Mouse (Mus musculus) neural tube, embryonic 11.5 days (tissue): ENCODE measurements around the gene Pimreg. TPM values are rescaled to one million over a fixed set of nuclear protein-coding genes. Genes with fewer than 3 reads are reported as not detected.
A peak's percentile ranks its signal among the peaks of the same experiment; 100 is the strongest.

Experiments
- ATAC-seq: fragments of 200-750 bp; cut with Nextera tagmentation; 2 replicates; pipeline ENCODE4 v1.8.0; 2017; ENCODE audit warnings: moderate number of reproducible peaks, mild to moderate bottlenecking, moderate TSS enrichment, moderate library complexity; ENCODE audit not compliant: insufficient read depth, low FRiP score, low TSS enrichment
- DNase-seq: peaks from one replicate; pipeline ENCODE4 v3.0.0-alpha.2; 2015; ENCODE audit warnings: low spot score
- H3K27ac ChIP-seq: fragments of 300-500 bp; sonication (generic); 2 replicates; pipeline ENCODE4 v1.5.1; 2014; ENCODE audit warnings: low read depth, mild to moderate bottlenecking, low read length
- H3K27me3 ChIP-seq: fragments of 300-500 bp; sonication (generic); 2 replicates; pipeline ENCODE4 v1.6.1; 2014; ENCODE audit warnings: mild to moderate bottlenecking, low read length, mixed read lengths; ENCODE audit not compliant: control insufficient read depth, insufficient read depth
- H3K36me3 ChIP-seq: fragments of 300-500 bp; sonication (generic); 2 replicates; pipeline ENCODE4 v1.6.1; 2014; ENCODE audit warnings: mild to moderate bottlenecking, low read length, moderate library complexity, mixed read lengths; ENCODE audit not compliant: control insufficient read depth, insufficient read depth
- H3K4me1 ChIP-seq: fragments of 300-500 bp; sonication (generic); 2 replicates; pipeline ENCODE4 v1.6.1; 2014; ENCODE audit warnings: low read length, mixed read lengths; ENCODE audit not compliant: control insufficient read depth, insufficient read depth
- H3K4me2 ChIP-seq: fragments of 300-500 bp; sonication (generic); 2 replicates; pipeline ENCODE4 v1.6.1; 2014; ENCODE audit warnings: low read depth, mild to moderate bottlenecking, moderate library complexity
- H3K4me3 ChIP-seq: fragments of 300-500 bp; sonication (generic); 2 replicates; pipeline ENCODE4 v1.5.1; 2014; ENCODE audit warnings: low read depth, low read length
- H3K9ac ChIP-seq: fragments of 300-500 bp; sonication (generic); 2 replicates; pipeline ENCODE4 v1.6.1; 2014; ENCODE audit warnings: mild to moderate bottlenecking, low read length
- H3K9me3 ChIP-seq: fragments of 300-500 bp; sonication (generic); 2 replicates; pipeline ENCODE4 v1.6.1; 2016; ENCODE audit warnings: low read length; ENCODE audit not compliant: control insufficient read depth
- WGBS: fragments of 180-500 bp; shearing (Covaris S2); extraction: QIAGEN DNeasy Blood & Tissue Kit; methylation state at CpG from one replicate; pipeline ENCODE4 v1.1.7; 2014; 5-methylcytosine and 5-hydroxymethylcytosine counted together
- polyA plus RNA-seq: library from polyadenylated mRNA; unstranded; fragments of >200 nt; fragmentation: Nextera tagmentation; extraction: Ambion mirVana; gene quantifications from 2 replicates; pipeline ENCODE4 v1.2.1, GENCODE M21; 2014

Gene Pimreg
- polyA plus RNA-seq, 1 experiment from 2014 or later = 158 TPM

GRCm38 (mm10) chr11:72050895-72051858, 9.3 kb downstream of the Pimreg start:
- Histone ChIP-seq H3K9ac (peak overlapping the region; percentile 63), H3K4me3 (peak overlapping the region; percentile 50), H3K27me3 (peaks cover 9% of the 10 kb centered on the region; the same call in 1 of the 2 replicates), H3K36me3 (no peaks in the 10 kb centered on the region; the same call in 1 of the 2 replicates), H3K27ac (no peak overlapping the region), H3K4me2 (peak overlapping the region; percentile 94), H3K9me3 (no peaks in the 10 kb centered on the region), H3K4me1 (peaks cover 8% of the 10 kb centered on the region)
- WGBS = 1% methylated on average over 45 of the region's 45 CpGs
- peak; percentile 51; the same call in 1 of the 2 replicates for ATAC-seq
- peak; percentile 58 for DNase-seq

DNA sequence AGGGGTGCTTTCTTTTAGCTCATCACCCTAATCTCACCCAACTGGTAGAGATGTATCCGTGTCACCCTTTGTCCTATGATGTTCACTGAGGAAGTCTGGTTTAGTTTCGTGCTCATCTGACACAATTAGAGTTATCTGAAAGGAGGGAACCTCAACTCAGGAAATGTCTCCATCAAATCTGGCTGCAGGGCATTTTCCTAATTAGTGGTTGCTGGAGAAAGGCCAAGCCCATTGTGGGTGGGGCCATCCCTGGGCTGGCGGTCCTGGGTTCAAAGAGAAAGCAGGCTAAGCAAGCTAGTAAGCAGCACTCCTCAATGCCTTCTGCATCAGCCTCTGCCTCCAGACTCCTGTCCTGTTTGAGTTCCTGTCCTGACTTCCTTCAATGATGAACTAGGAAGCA, 10.4 kb downstream of the Pimreg start:
- Histone ChIP-seq H3K9ac (no peak overlapping the region), H3K4me1 (peaks cover 8% of the 10 kb centered on the region), H3K9me3 (no peaks in the 10 kb centered on the region), H3K4me2 (no peak overlapping the region), H3K27me3 (peaks cover 9% of the 10 kb centered on the region; the same call in 1 of the 2 replicates), H3K36me3 (no peaks in the 10 kb centered on the region), H3K4me3 (no peak overlapping the region), H3K27ac (no peak overlapping the region)
- 62% methylated on average over 3 of the region's 3 CpGs for WGBS
- DNase-seq = no peak
- ATAC-seq = no peak

GRCm38 (mm10) chr11:72052636-72053035, 10.8 kb downstream of the Pimreg start:
- Histone ChIP-seq H3K9me3 (no peaks in the 10 kb centered on the region), H3K36me3 (no peaks in the 10 kb centered on the region), H3K4me3 (no peak overlapping the region), H3K27me3 (peaks cover 9% of the 10 kb centered on the region; the same call in 1 of the 2 replicates), H3K27ac (no peak overlapping the region), H3K4me2 (no peak overlapping the region), H3K9ac (no peak overlapping the region), H3K4me1 (peaks cover 8% of the 10 kb centered on the region)
- DNase-seq (peak; percentile 76), ATAC-seq (no peak)
- WGBS = 23% methylated on average over 5 of the region's 5 CpGs

- DNase-seq (no peak), ATAC-seq (no peak)
- Histone ChIP-seq H3K27me3 (peaks cover 9% of the 10 kb centered on the region; the same call in 1 of the 2 replicates), H3K27ac (no peak overlapping the region), H3K4me2 (no peak overlapping the region), H3K9ac (no peak overlapping the region), H3K36me3 (no peaks in the 10 kb centered on the region), H3K4me1 (peaks cover 8% of the 10 kb centered on the region), H3K9me3 (no peaks in the 10 kb centered on the region), H3K4me3 (no peak overlapping the region)
- 64% methylated on average over 2 of the region's 2 CpGs for WGBS
Observed at GRCm38 (mm10) chr11:72055176-72055575, 13.3 kb downstream of the Pimreg start.

DNA sequence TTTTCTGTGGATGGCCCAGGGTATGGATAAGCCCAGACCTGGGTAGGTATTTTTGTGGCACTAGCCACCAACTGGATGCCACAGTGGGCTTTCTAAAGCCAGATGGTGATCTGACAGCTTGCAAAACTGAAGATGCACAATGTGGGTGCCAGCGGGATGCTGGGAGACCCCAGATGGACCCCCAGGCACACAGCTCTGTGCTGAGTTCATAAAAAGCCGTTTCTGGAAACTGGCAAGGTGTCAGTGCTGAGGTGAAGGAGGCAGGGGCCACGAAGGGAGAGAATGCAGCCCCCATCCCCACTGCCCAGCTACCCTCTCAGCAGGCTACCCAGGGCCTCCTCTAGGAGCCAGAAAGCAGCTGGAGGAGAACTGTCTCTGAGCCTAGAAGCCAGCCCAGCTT, 15.3 kb downstream of the Pimreg start:
- Histone ChIP-seq H3K4me1 (no peaks in the 10 kb centered on the region), H3K27me3 (no peaks in the 10 kb centered on the region), H3K36me3 (no peaks in the 10 kb centered on the region), H3K4me2 (no peak overlapping the region), H3K9me3 (no peaks in the 10 kb centered on the region), H3K4me3 (no peak overlapping the region), H3K9ac (no peak overlapping the region), H3K27ac (no peak overlapping the region)
- DNase-seq (no peak), ATAC-seq (no peak)
- WGBS = 74% methylated on average over 3 of the region's 3 CpGs

DNA sequence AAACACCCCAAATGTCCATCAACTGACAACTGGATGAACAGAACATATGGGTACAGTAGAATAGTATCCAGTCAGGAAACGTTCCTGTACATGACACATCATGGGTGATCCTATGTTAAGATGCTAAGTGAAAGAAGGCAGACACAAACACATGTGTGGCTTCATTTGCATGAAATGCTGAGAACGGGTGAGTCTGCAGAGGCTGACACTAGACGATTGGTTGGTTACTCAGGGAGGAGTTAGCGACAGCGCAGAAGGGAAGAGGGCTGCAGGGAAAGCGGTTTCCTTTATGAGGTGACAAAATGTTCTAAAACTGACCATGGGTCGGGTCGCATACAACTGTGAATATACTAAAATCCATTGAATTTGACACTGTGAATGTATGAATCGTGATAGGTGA, 18.6 kb downstream of the Pimreg start:
- H3K9ac ChIP-seq = no peak overlapping the region
- H3K4me3 ChIP-seq = no peak overlapping the region
- no peaks in the 10 kb centered on the region for H3K9me3 ChIP-seq
- H3K4me1 ChIP-seq = no peaks in the 10 kb centered on the region
- H3K27ac ChIP-seq = no peak overlapping the region
- no peak for DNase-seq
- no peak overlapping the region for H3K4me2 ChIP-seq
- no peak for ATAC-seq
- no peaks in the 10 kb centered on the region for H3K36me3 ChIP-seq
- H3K27me3 ChIP-seq = no peaks in the 10 kb centered on the region
- WGBS = 75% methylated on average over 9 of the region's 9 CpGs

- Histone ChIP-seq H3K27me3 (no peaks in the 10 kb centered on the region), H3K9me3 (no peaks in the 10 kb centered on the region), H3K4me3 (no peak overlapping the region), H3K36me3 (no peaks in the 10 kb centered on the region), H3K4me2 (no peak overlapping the region), H3K4me1 (no peaks in the 10 kb centered on the region), H3K27ac (no peak overlapping the region), H3K9ac (no peak overlapping the region)
- DNase-seq (no peak), ATAC-seq (no peak)
- 87% methylated on average over 13 of the region's 13 CpGs for WGBS
Observed at GRCm38 (mm10) chr11:72061093-72061620, 19.3 kb downstream of the Pimreg start.

DNA sequence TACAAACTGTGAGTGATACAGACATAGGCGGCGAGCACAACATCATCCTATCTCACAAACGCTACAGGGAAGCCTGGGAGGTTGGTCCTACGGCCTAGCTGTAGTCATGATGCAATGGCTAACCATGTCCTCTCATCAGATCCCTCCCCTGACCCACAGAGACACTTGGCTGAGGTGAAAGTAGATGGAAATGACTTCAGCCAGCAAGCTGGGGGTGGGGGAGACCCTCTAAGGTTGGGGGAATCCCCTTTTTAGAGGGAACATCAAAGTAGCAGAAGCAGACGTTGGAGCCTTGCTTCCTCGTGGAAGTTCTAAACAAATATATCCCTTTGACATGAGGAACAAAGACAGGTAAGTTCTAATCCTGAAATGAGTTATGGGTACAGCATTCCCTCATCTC, 22.6 kb downstream of the Pimreg start:
- no peaks in the 10 kb centered on the region for H3K36me3 ChIP-seq
- 92% methylated on average over 6 of the region's 6 CpGs for WGBS
- H3K4me1 ChIP-seq = no peaks in the 10 kb centered on the region
- no peaks in the 10 kb centered on the region for H3K27me3 ChIP-seq
- no peak overlapping the region for H3K9ac ChIP-seq
- ATAC-seq = no peak
- DNase-seq = no peak
- H3K4me3 ChIP-seq = no peak overlapping the region
- H3K9me3 ChIP-seq = no peaks in the 10 kb centered on the region
- H3K27ac ChIP-seq = no peak overlapping the region
- no peak overlapping the region for H3K4me2 ChIP-seq

GRCm38 (mm10) chr11:72065103-72065502, 23.3 kb downstream of the Pimreg start:
- H3K4me1 ChIP-seq = no peaks in the 10 kb centered on the region
- H3K9me3 ChIP-seq = no peaks in the 10 kb centered on the region
- H3K27ac ChIP-seq = no peak overlapping the region
- no peak overlapping the region for H3K9ac ChIP-seq
- H3K36me3 ChIP-seq = no peaks in the 10 kb centered on the region
- ATAC-seq (no peak), DNase-seq (no peak)
- H3K27me3 ChIP-seq = no peaks in the 10 kb centered on the region
- 94% methylated on average over 8 of the region's 8 CpGs for WGBS
- H3K4me3 ChIP-seq = no peak overlapping the region
- H3K4me2 ChIP-seq = no peak overlapping the region
